Mouse (Mus musculus) cerebellum, postnatal 4 days (tissue): ENCODE measurements around the gene Apba2.

ENCODE experiments used
- DNase-seq, 2 experiments: peaks; one replicate each; pipeline ENCODE4 v3.0.0; 2022; ENCODE audit warnings: low spot score in 2 of 2, mixed read lengths in 1 of 2

The Apba2 gene

DNA sequence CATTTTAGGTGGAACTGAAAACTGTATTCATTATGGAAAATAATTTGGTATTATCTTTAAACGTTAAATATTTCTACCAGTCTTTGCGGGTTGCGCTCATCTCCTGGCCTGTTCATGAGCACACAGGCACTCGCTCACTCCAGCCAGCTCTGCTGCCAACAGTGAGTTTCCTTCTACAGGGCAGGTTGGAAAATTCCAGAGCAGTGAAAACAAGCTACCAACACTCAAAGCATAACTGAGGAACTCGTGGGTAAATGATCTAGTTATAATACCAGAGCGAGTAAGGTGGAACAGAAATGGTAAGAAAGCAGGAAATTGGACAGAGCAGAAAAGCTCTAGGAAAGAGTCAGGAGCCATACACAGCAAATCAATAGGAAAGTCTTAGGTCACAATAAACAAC lies 294.0 kb downstream of the Apba2 start:
- no peak for DNase-seq
